In genomic region chr2:10340022-10340421, GRCm38 (mm10) we compare ENCODE assay signal across 19 mouse cellular contexts.
"Had no signal": no experiment of that assay in that cellular context is flagged by ENCODE, and none has a peak within 500 bp of the region (broad histone marks: within the 10 kb centered on the region; RNA-seq: fewer than 3 reads in every experiment).

No protein-coding gene starts in this region.

- H3K4me2 ChIP-seq: lung, embryonic 15.5 days; midbrain, embryonic 12.5 days; neural tube, embryonic 13.5 days; neural tube, embryonic 15.5 days had no signal

- H3K36me3 ChIP-seq: lung, embryonic 15.5 days; midbrain, embryonic 10.5 days; midbrain, embryonic 12.5 days; neural tube, embryonic 13.5 days; neural tube, embryonic 15.5 days had no signal

- DNase-seq: lung, adult 18-20 months; lung, postnatal 14 days; lung, postnatal 4 days; midbrain, embryonic 14.5 days; right cerebral cortex, adult 18-20 months; right cerebral cortex, postnatal 25 days; right cerebral cortex, postnatal 4 days; spleen, adult 18-20 months; thymus, adult 18-20 months; thymus, postnatal 14 days; thymus, postnatal 36 days had no signal

- ATAC-seq: lung, postnatal 0 days; midbrain, embryonic 16.5 days had no signal

- H3K4me3 ChIP-seq: lung, embryonic 15.5 days; midbrain, embryonic 10.5 days; midbrain, embryonic 12.5 days; myocyte; neural tube, embryonic 13.5 days; neural tube, embryonic 15.5 days had no signal

- H3K9ac ChIP-seq: lung, embryonic 15.5 days; midbrain, embryonic 12.5 days; neural tube, embryonic 13.5 days; neural tube, embryonic 15.5 days had no signal

- H3K27ac ChIP-seq: lung, embryonic 15.5 days; midbrain, embryonic 10.5 days; midbrain, embryonic 12.5 days; neural tube, embryonic 13.5 days; neural tube, embryonic 15.5 days had no signal

- H3K9me3 ChIP-seq: lung, embryonic 15.5 days; midbrain, embryonic 10.5 days; midbrain, embryonic 12.5 days; neural tube, embryonic 13.5 days; neural tube, embryonic 15.5 days had no signal

- H3K27me3 ChIP-seq: lung, embryonic 15.5 days; midbrain, embryonic 12.5 days; neural tube, embryonic 15.5 days had no signal

- H3K4me1 ChIP-seq: lung, embryonic 15.5 days; midbrain, embryonic 10.5 days; midbrain, embryonic 12.5 days; neural tube, embryonic 13.5 days; neural tube, embryonic 15.5 days had no signal
